ENCODE assay signal across 13 mouse cellular contexts in genomic region chr12:8519431-8520160, GRCm38 (mm10). TPM values are rescaled to one million over a fixed set of nuclear protein-coding genes. Genes with fewer than 3 reads are reported as not detected.
A peak's percentile ranks its signal among the peaks of the same experiment; 100 is the strongest.
DNase-seq lines count a peak whose midpoint lies in the region; ATAC-seq and TF ChIP-seq lines count a peak whose summit lies in the region.
"Had no signal": no experiment of that assay in that cellular context is flagged by ENCODE, and none has a peak within 500 bp of the region (broad histone marks: within the 10 kb centered on the region; RNA-seq: fewer than 3 reads in every experiment).

No protein-coding gene starts in this region.

- DNase-seq in forebrain, embryonic 11.5 days (ENCODE audit: low spot score): peak; percentile 52
- DNase-seq in lung, postnatal 10 days: peak; percentile 27
- no peak for DNase-seq in lung, postnatal 36 days
- no peak for DNase-seq in c-Kit-positive CD71-positive TER-119-positive erythroid progenitor cells, embryonic 14.5 days (ENCODE audit: low spot score)
- DNase-seq in urinary bladder, postnatal 36 days (ENCODE audit: low spot score in 2 of 2): no peak
- DNase-seq: liver, embryonic 13.5 days had no signal

- no peaks in the 10 kb centered on the region for H3K36me3 ChIP-seq in forebrain, embryonic 11.5 days (ENCODE audit: control insufficient read depth, insufficient read depth, low read length)
- no peaks in the 10 kb centered on the region for H3K36me3 ChIP-seq in forebrain, embryonic 16.5 days (ENCODE audit: control insufficient read depth, insufficient read depth)
- H3K36me3 ChIP-seq in heart, embryonic 11.5 days (ENCODE audit: control insufficient read depth, insufficient read depth, low read length): no peaks in the 10 kb centered on the region
- no peaks in the 10 kb centered on the region for H3K36me3 ChIP-seq in small intestine, adult 2 months (ENCODE audit: control insufficient read depth, insufficient read depth, low read length)
- H3K36me3 ChIP-seq: liver, embryonic 13.5 days; midbrain, embryonic 12.5 days had no signal

- H3K4me3 ChIP-seq in forebrain, embryonic 11.5 days (ENCODE audit: low read depth, low read length): no peak overlapping the region
- H3K4me3 ChIP-seq in forebrain, embryonic 16.5 days (replicated peaks; ENCODE audit: low read length): no peak overlapping the region
- no peak overlapping the region for H3K4me3 ChIP-seq in heart, embryonic 11.5 days (ENCODE audit: low read depth, low read length)
- no peak overlapping the region for H3K4me3 ChIP-seq in small intestine, adult 2 months (ENCODE audit: low read depth, low read length)
- H3K4me3 ChIP-seq: liver, embryonic 13.5 days; midbrain, embryonic 12.5 days had no signal

- TF ChIP-seq POLR2A in small intestine, adult 2 months (IDR thresholded peaks at IDR 0.05; ENCODE audit: low read depth, low read length): no peak

- no peak overlapping the region for H3K27ac ChIP-seq in forebrain, embryonic 11.5 days (ENCODE audit: low read depth, low read length)
- no peak overlapping the region for H3K27ac ChIP-seq in forebrain, embryonic 16.5 days (ENCODE audit: low read length)
- peak overlapping the region; percentile 50; the same call in 1 of the 2 replicates for H3K27ac ChIP-seq in heart, embryonic 11.5 days (ENCODE audit: low read depth, low read length)
- H3K27ac ChIP-seq in small intestine, adult 2 months (ENCODE audit: insufficient read depth, low read depth, low read length): 0 out of 2 replicates have a peak overlapping the region, but pooled peaks have one; percentile 18
- H3K27ac ChIP-seq: hindbrain, embryonic 14.5 days; liver, embryonic 13.5 days; midbrain, embryonic 12.5 days had no signal

- WGBS in forebrain, embryonic 11.5 days: 65% methylated on average over 12 of the region's 12 CpGs
- WGBS in forebrain, embryonic 16.5 days: 76% methylated on average over 11 of the region's 12 CpGs
- 43% methylated on average over 12 of the region's 12 CpGs for WGBS in heart, embryonic 11.5 days (ENCODE audit: insufficient replicate concordance)
- 79% methylated on average over 12 of the region's 12 CpGs for WGBS in small intestine, adult 2 months

- no peaks in the 10 kb centered on the region for H3K4me1 ChIP-seq in forebrain, embryonic 11.5 days (replicated peaks; ENCODE audit: control insufficient read depth, insufficient read depth, low read length)
- no peaks in the 10 kb centered on the region for H3K4me1 ChIP-seq in forebrain, embryonic 16.5 days (replicated peaks; ENCODE audit: control insufficient read depth, insufficient read depth, low read length)
- peaks cover 29% of the 10 kb centered on the region for H3K4me1 ChIP-seq in heart, embryonic 11.5 days (ENCODE audit: control insufficient read depth, insufficient read depth, low read length)
- peaks cover 15% of the 10 kb centered on the region for H3K4me1 ChIP-seq in small intestine, adult 2 months (ENCODE audit: control insufficient read depth, insufficient read depth, insufficient read length, low read length)
- H3K4me1 ChIP-seq: midbrain, embryonic 12.5 days had no signal

- no peak overlapping the region for H3K9ac ChIP-seq in forebrain, embryonic 11.5 days (ENCODE audit: low read length)
- no peak overlapping the region for H3K9ac ChIP-seq in forebrain, embryonic 16.5 days (replicated peaks; ENCODE audit: low read depth, low read length)
- H3K9ac ChIP-seq in heart, embryonic 11.5 days (ENCODE audit: low read depth, low read length): no peak overlapping the region
- H3K9ac ChIP-seq: hindbrain, embryonic 14.5 days; liver, embryonic 13.5 days; midbrain, embryonic 12.5 days had no signal

- no peak for TF ChIP-seq CTCF in small intestine, adult 2 months (IDR thresholded peaks at IDR 0.05; ENCODE audit: extremely low read depth, insufficient read length, insufficient replicate concordance, low read depth, low read length)

- no peaks in the 10 kb centered on the region for H3K27me3 ChIP-seq in forebrain, embryonic 11.5 days (ENCODE audit: control insufficient read depth, insufficient read depth, low read length)
- no peaks in the 10 kb centered on the region for H3K27me3 ChIP-seq in forebrain, embryonic 16.5 days (replicated peaks; ENCODE audit: control insufficient read depth, insufficient read depth, low read length)
- no peaks in the 10 kb centered on the region for H3K27me3 ChIP-seq in heart, embryonic 11.5 days (ENCODE audit: control insufficient read depth, insufficient read depth, low read length)
- no peaks in the 10 kb centered on the region for H3K27me3 ChIP-seq in small intestine, adult 2 months (ENCODE audit: control insufficient read depth, insufficient read depth, low read length)
- H3K27me3 ChIP-seq: CH12.LX; liver, embryonic 13.5 days; midbrain, embryonic 12.5 days had no signal

- no peaks in the 10 kb centered on the region for H3K9me3 ChIP-seq in forebrain, embryonic 11.5 days (ENCODE audit: control insufficient read depth, low read length)
- H3K9me3 ChIP-seq in forebrain, embryonic 16.5 days (ENCODE audit: control insufficient read depth, low read length): no peaks in the 10 kb centered on the region
- no peaks in the 10 kb centered on the region for H3K9me3 ChIP-seq in heart, embryonic 11.5 days (replicated peaks; ENCODE audit: control insufficient read depth, low read length)
- H3K9me3 ChIP-seq: liver, embryonic 13.5 days; midbrain, embryonic 12.5 days had no signal

- ATAC-seq in forebrain, embryonic 11.5 days (replicated peaks; ENCODE audit: low FRiP score): no peak
- ATAC-seq in forebrain, embryonic 16.5 days: no peak
- ATAC-seq in heart, embryonic 11.5 days (replicated peaks; ENCODE audit: insufficient number of reproducible peaks, low FRiP score, low TSS enrichment): no peak; the same call in 1 of the 2 replicates
- ATAC-seq: forebrain, embryonic 14.5 days had no signal

- no peak overlapping the region for H3K4me2 ChIP-seq in forebrain, embryonic 11.5 days (ENCODE audit: low read depth, low read length, severe bottlenecking)
- no peak overlapping the region for H3K4me2 ChIP-seq in forebrain, embryonic 16.5 days (ENCODE audit: low read length)
- no peak overlapping the region for H3K4me2 ChIP-seq in heart, embryonic 11.5 days
- H3K4me2 ChIP-seq: hindbrain, embryonic 14.5 days; liver, embryonic 13.5 days; midbrain, embryonic 12.5 days had no signal

RNA-seq across cellular contexts. Expression of gene Rhob, which starts 19.8 kb away (rescaled TPM):
- polyA plus RNA-seq in forebrain, embryonic 11.5 days (2014; fragmentation: Nextera tagmentation; extraction: Ambion mirVana): 55.1 and 58.3 TPM in 2 replicates
- polyA plus RNA-seq in forebrain, embryonic 16.5 days (2015; fragmentation: Nextera tagmentation; extraction: Ambion mirVana): 70.3 and 74.9 TPM in 2 replicates
- 54.8 and 57.2 TPM in 2 replicates for polyA plus RNA-seq in heart, embryonic 11.5 days (2014; fragmentation: Nextera tagmentation; extraction: Ambion mirVana)
- 101 and 242 TPM in 2 replicates for polyA plus RNA-seq in small intestine, adult 2 months (2012; rRNA removed)

Comparison
In these comparisons a context has a peak if more than half of its experiments do, and no peak if none do; other contexts are left out.
1. DNase-seq: peak in forebrain, embryonic 11.5 days (single experiment) and lung, postnatal 10 days (single experiment); none in lung, postnatal 36 days (single experiment), c-Kit-positive CD71-positive TER-119-positive erythroid progenitor cells, embryonic 14.5 days (single experiment) and urinary bladder, postnatal 36 days (0 of 2).
2. H3K27ac ChIP-seq: peak in heart, embryonic 11.5 days (single experiment) and small intestine, adult 2 months (single experiment); none in forebrain, embryonic 11.5 days (single experiment) and forebrain, embryonic 16.5 days (single experiment).